Mouse (Mus musculus) kidney, adult 2 months (tissue): ENCODE data around the gene Cdx2. TPM values are rescaled to one million over a fixed set of nuclear protein-coding genes. Genes with fewer than 3 reads are reported as not detected.

Experiments used
- DNase-seq: peaks from one replicate; pipeline ENCODE4 v3.0.0; 2021
- H3K27ac ChIP-seq: fragments of 200-500 bp; 2 replicates; pipeline ENCODE4 v1.5.1; 2012; ENCODE audit warnings: low read depth, low read length, control low read depth, inconsistent platforms; ENCODE audit not compliant: insufficient read depth
- H3K27me3 ChIP-seq: fragments of 200-500 bp; replicated peaks from 2 replicates; pipeline ENCODE4 v1.6.1; 2012; ENCODE audit warnings: mild to moderate bottlenecking, moderate library complexity, low read length, inconsistent platforms; ENCODE audit not compliant: control insufficient read depth, insufficient read depth
- H3K36me3 ChIP-seq: fragments of 200-500 bp; 2 replicates; pipeline ENCODE4 v1.6.1; 2012; ENCODE audit warnings: mild to moderate bottlenecking, moderate library complexity, low read length, inconsistent platforms; ENCODE audit not compliant: control insufficient read depth, insufficient read depth
- H3K4me1 ChIP-seq: fragments of 200-500 bp; 2 replicates; pipeline ENCODE4 v1.6.1; 2011; ENCODE audit warnings: low read length; ENCODE audit not compliant: control insufficient read depth, insufficient read depth
- H3K4me3 ChIP-seq: fragments of 200-500 bp; 2 replicates; pipeline ENCODE4 v1.5.1; 2011; ENCODE audit warnings: mild to moderate bottlenecking, low read depth, low read length, control low read depth; ENCODE audit not compliant: insufficient read depth
- CTCF ChIP-seq: fragments of 200-500 bp; conservative IDR thresholded peaks from 2 replicates; pipeline ENCODE4 v1.5.1; 2011; ENCODE audit warnings: low read depth, mild to moderate bottlenecking, control low read depth, low read length, moderate library complexity, mixed read lengths; ENCODE audit not compliant: insufficient read depth, insufficient read length
- POLR2A ChIP-seq: fragments of 200-500 bp; IDR thresholded peaks from one replicate; pipeline ENCODE4 v1.6.1; 2011; ENCODE audit warnings: low read depth, low read length, control low read depth
- WGBS: fragments of 180-500 bp; shearing (Covaris S2); methylation state at CpG from one replicate; pipeline ENCODE4 v1.1.7; 2018; 5-methylcytosine and 5-hydroxymethylcytosine counted together
- polyA plus RNA-seq: library from polyadenylated mRNA; depleted of rRNA; stranded (reverse); fragments of >200 nt; gene quantifications from 2 replicates; pipeline ENCODE4 v1.2.3, GENCODE M21; 2012

The Cdx2 gene
- polyA plus RNA-seq, 1 experiment = not detected

DNA sequence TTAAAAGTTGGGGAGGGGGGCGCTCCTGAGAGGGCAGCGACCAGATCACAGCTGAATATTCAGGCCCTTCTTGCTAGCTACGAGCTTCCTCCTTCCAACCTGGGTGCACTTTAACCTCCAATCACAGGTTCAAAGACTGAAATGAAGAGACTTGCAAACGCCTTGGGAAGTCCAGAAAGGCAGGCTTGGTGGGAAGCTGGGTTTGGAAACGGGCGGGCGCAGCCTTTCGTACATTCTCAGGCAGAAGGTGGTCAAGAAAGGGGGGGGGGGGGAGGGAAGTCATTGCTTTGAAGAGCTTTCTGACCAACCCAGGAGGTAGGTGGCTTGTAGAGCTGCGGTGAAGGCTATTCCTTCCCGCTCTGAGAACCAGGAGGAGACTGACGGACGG is 322 bp upstream of the Cdx2 start:
- peaks cover 3% of the 10 kb centered on the region for H3K27me3 ChIP-seq
- H3K4me3 ChIP-seq = no peak overlapping the region

DNA sequence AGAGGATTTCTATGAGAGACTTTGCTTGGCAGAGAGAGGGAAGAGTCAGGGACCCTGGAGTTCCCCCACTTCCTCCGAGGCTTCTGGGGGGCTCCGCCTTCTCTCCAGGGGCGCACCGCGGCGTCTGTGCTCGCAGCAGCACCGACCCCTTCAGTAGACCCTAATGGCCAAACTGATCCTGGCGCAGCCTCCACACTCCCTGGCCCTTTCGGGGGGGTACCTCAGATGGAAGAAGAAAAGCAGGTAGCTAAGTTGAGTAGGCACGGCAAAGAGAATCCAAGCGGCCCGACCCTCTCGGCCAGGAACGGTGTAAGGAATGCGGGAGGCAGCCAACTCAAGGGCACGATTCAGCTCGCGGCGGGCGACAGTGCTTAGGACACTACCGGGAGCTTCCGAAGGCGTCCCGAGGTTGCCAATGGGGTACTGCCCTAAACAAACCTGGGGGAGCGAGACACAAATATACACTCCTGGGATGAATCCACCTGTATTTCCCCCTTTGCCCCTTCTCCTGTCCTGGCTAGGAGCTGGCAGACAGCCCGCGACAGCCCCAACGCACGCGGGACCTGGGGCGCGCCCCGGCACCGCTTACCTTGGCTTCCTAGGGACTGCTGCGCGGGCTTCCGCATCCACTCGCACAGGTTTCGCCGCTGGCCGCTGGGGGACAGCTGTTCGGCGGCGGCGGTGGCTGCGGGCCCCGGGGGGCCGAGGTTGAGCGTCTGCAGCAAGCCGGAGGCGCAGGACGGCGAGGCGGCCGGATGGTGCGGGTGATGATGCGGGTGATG is 1.0 kb downstream of the Cdx2 start:
- Histone ChIP-seq H3K27ac (no peak overlapping the region), H3K36me3 (no peaks in the 10 kb centered on the region), H3K4me3 (no peak overlapping the region), H3K27me3 (peaks cover 5% of the 10 kb centered on the region), H3K4me1 (no peaks in the 10 kb centered on the region)
- no peak for DNase-seq
- WGBS = under 1% methylated on average over 58 of the region's 58 CpGs
- no peak for TF ChIP-seq CTCF
- TF ChIP-seq POLR2A = no peak

More for the DNA sequence above, 322 bp upstream of the Cdx2 start:
- Histone ChIP-seq H3K4me1 (no peaks in the 10 kb centered on the region), H3K36me3 (no peaks in the 10 kb centered on the region), H3K27ac (no peak overlapping the region)
- WGBS = 4% methylated on average over 12 of the region's 12 CpGs
- no peak for TF ChIP-seq POLR2A
- TF ChIP-seq CTCF = no peak
- DNase-seq = no peak

DNA sequence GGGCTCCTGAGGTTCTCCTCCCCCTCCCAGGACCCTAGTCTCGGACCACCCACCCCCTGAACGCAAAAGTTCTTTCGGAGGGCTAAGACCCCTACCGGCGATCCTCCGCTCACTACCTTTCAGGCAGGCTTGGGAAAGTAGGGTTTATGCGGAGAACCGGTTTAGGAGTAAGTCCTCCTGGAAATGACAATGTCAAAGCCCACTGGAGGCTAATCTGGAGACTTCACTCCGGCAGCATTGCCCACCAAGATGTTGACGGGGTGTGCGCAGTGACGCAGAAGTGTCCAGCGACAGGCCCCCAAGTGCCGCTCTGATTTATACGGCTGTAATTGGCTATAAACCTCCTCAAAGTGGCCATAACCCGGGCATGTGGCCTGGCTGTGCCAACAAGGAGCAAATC is 1.9 kb downstream of the Cdx2 start:
- Histone ChIP-seq H3K27ac (no peak overlapping the region), H3K4me3 (no peak overlapping the region), H3K27me3 (peaks cover 5% of the 10 kb centered on the region), H3K36me3 (no peaks in the 10 kb centered on the region), H3K4me1 (no peaks in the 10 kb centered on the region)
- TF ChIP-seq CTCF (no peak), POLR2A (no peak)
- WGBS = 3% methylated on average over 16 of the region's 16 CpGs
- no peak for DNase-seq

DNA sequence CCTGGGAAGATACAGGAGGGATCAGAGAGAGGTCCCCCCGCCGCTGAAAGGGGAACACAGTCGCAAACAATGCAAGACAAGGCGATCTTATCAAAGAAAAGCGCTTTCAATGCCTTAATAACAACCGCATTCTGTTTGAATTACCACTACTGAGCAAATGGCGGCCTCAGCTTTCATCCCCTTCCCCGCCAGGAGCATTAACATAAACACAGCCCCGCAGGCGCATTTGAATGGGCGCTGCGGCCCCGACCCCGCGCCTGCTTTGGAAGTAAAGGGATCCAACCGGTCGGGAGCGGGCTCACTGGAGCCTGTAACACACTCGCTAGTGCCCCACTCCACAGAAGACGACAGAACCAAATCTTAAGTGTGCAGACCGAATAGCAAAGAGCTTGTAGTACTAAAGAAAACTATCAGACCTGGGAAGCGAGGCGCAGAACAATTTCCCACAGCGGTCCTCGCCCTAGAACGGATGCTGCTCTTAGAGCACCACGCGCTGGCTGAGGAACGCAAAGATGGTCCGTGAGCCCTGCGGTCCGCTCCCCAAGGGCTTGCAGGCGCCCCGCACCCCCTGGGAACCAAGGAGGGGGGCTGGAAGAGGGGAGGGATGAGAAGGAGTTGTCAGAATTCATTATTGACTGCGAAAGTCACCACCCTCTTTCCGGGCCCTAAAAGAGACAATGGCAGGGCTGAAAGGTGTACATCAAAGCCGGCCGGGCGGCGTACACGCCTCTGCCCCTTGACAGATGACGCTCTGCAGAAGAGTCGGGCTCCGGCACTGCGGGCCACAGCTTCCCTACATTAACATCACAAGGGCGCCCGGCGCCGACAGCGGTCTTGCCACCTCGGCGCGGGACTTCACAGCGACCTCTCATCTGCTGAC is 2.6 kb downstream of the Cdx2 start:
- H3K27ac ChIP-seq = no peak overlapping the region
- WGBS = 2% methylated on average over 54 of the region's 54 CpGs
- H3K27me3 ChIP-seq = peaks cover 5% of the 10 kb centered on the region
- no peaks in the 10 kb centered on the region for H3K4me1 ChIP-seq
- no peak overlapping the region for H3K4me3 ChIP-seq
- H3K36me3 ChIP-seq = no peaks in the 10 kb centered on the region
- TF ChIP-seq CTCF (no peak), POLR2A (no peak)
- no peak for DNase-seq

DNA sequence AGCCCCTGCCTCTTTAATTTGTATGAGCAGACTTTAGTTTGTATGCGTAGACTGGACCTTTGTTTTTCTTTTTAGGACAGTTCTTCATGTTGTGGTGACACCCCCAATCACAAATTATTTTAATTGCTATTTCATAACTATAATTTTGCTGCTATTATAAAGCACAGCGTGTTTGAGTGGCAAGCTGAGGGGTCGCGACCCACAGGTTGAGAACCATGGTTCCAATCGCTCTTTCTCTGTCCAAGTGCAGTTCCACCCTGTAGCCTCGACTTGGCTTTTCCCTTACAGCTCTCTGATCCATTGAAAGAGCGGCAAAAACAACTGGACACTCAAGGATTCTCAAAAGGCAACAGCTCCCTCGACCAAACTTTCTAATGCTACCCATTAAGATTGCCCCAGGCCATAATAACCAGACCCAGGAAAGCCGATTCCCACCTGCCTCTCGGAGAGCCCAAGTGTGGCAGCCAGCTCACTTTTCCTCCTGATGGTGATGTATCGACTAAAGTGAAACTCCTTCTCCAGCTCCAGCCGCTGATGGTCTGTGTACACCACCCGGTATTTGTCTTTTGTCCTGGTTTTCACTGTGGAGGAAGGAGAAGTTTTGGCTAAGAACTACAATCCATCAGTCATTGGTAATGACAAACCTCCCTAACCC is 4.2 kb downstream of the Cdx2 start:
- DNase-seq = no peak
- Histone ChIP-seq H3K4me1 (no peaks in the 10 kb centered on the region), H3K4me3 (no peak overlapping the region), H3K27me3 (peaks cover 5% of the 10 kb centered on the region), H3K27ac (no peak overlapping the region), H3K36me3 (no peaks in the 10 kb centered on the region)
- no peak for TF ChIP-seq POLR2A
- no peak for TF ChIP-seq CTCF
- WGBS = 11% methylated on average over 13 of the region's 13 CpGs

DNA sequence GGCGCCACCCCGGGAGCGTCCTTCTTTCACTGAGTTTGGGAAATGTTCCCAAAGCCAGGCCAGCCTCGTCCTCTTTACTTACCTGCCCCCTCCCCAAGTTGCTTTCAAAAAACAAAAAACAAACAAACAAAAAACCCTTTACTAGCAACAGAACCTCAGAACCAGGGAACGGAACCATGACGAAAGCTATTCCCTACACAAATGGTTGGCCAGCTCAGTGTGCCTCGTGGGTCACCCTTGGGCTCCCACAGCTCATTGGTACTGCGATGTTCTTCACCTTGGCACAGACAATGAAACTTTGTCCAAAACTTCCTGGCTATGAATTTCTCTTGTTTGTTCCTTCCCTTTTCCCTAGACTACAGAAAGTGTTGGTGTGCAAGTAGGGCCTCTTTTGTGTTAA is 4.9 kb downstream of the Cdx2 start:
- no peaks in the 10 kb centered on the region for H3K36me3 ChIP-seq
- whole genome bisulfite sequencing = 17% methylated on average over 8 of the region's 8 CpGs
- H3K27me3 ChIP-seq = peaks cover 5% of the 10 kb centered on the region
- no peak overlapping the region for H3K4me3 ChIP-seq
- H3K27ac ChIP-seq = no peak overlapping the region
- TF ChIP-seq CTCF (no peak), POLR2A (no peak)
- DNase-seq = no peak
- H3K4me1 ChIP-seq = no peaks in the 10 kb centered on the region

DNA sequence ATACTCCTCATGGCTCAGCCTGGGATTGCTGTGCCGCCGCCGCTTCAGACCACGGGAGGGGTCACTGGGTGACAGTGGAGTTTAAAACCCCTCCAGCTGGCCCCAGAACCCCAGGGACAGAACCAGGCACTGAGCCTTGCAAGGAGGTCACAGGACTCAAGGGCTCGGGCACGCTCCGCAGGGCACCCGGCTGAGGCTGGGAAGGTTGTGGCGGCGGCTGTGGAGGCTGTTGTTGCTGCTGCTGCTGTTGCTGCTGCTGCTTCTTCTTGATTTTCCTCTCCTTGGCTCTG is 5.3 kb downstream of the Cdx2 start:
- WGBS = 9% methylated on average over 10 of the region's 10 CpGs

More for the DNA sequence above, 5.3 kb downstream of the Cdx2 start:
- TF ChIP-seq CTCF (no peak), POLR2A (no peak)
- Histone ChIP-seq H3K36me3 (no peaks in the 10 kb centered on the region), H3K4me1 (no peaks in the 10 kb centered on the region), H3K27ac (no peak overlapping the region), H3K27me3 (peaks cover 5% of the 10 kb centered on the region), H3K4me3 (no peak overlapping the region)
- DNase-seq = no peak
